8 mouse cellular contexts compared by ENCODE assay signal in genomic region chr16:55974256-55974902, GRCm38 (mm10). TPM values are rescaled to one million over a fixed set of nuclear protein-coding genes. Genes with fewer than 3 reads are reported as not detected.
A peak's percentile ranks its signal among the peaks of the same experiment; 100 is the strongest.
DNase-seq lines count a peak whose midpoint lies in the region; ATAC-seq lines count a peak whose summit lies in the region.

No protein-coding gene starts in this region.

- H3K4me2 ChIP-seq in hindbrain, embryonic 12.5 days (replicated peaks): peak overlapping the region; percentile 78

- H3K27me3 ChIP-seq in hindbrain, embryonic 12.5 days: no peaks in the 10 kb centered on the region

- peak; percentile 93 for DNase-seq in NIH3T3 (ENCODE audit: low read depth)
- peak; percentile 86 for DNase-seq in cerebellum, adult 9-11 months
- peak; percentile 78 to 86 for DNase-seq in frontal cortex, postnatal 10 days (ENCODE audit: low spot score in 2 of 2)
- peak; percentile 73 to 74 for DNase-seq in layer of hippocampus, postnatal 25 days (ENCODE audit: extremely low spot score in 1 of 2, low spot score in 1 of 2)
- peak; percentile 93 for DNase-seq in lung, postnatal 14 days
- DNase-seq in ovary, postnatal 36 days (ENCODE audit: low spot score): peak; percentile 91
- peak; percentile 93 to 95 for DNase-seq in thymus, postnatal 36 days

- H3K9ac ChIP-seq in hindbrain, embryonic 12.5 days: peak overlapping the region; percentile 95

- peak; percentile 77 for ATAC-seq in hindbrain, embryonic 12.5 days (ENCODE audit: low FRiP score)

- 1% methylated on average over 44 of the region's 55 CpGs for WGBS in hindbrain, embryonic 12.5 days

- H3K27ac ChIP-seq in hindbrain, embryonic 12.5 days: peak overlapping the region; percentile 83

- no peaks in the 10 kb centered on the region for H3K9me3 ChIP-seq in hindbrain, embryonic 12.5 days (replicated peaks)

- peaks cover 16% of the 10 kb centered on the region for H3K4me1 ChIP-seq in hindbrain, embryonic 12.5 days

- peaks cover 34% of the 10 kb centered on the region for H3K36me3 ChIP-seq in hindbrain, embryonic 12.5 days

- peak overlapping the region; percentile 97 for H3K4me3 ChIP-seq in hindbrain, embryonic 12.5 days

RNA-seq across cellular contexts. Expression of gene Zbtb11, which starts 0.7 kb away (rescaled TPM):
- polyA plus RNA-seq in hindbrain, embryonic 12.5 days (2016; fragmentation: Nextera tagmentation; extraction: Ambion mirVana): 20.8 and 21.8 TPM in 2 replicates
- total RNA-seq in layer of hippocampus, postnatal 25 days (2021): 10 to 100 TPM; 46.2 to 47.3 TPM

RNA-seq across cellular contexts. Expression of gene Rpl24, which starts 8.3 kb away (rescaled TPM):
- 667 and 708 TPM in 2 replicates for polyA plus RNA-seq in hindbrain, embryonic 12.5 days (2016; fragmentation: Nextera tagmentation; extraction: Ambion mirVana)
- 100 to 1,000 TPM; 367 to 413 TPM for total RNA-seq in layer of hippocampus, postnatal 25 days (2021)

RNA-seq across cellular contexts. Expression of gene Cep97, which starts 39.7 kb away (rescaled TPM):
- polyA plus RNA-seq in hindbrain, embryonic 12.5 days (2016; fragmentation: Nextera tagmentation; extraction: Ambion mirVana): 16.5 and 19.5 TPM in 2 replicates
- 10 to 100 TPM; 13.4 to 14.2 TPM for total RNA-seq in layer of hippocampus, postnatal 25 days (2021)

RNA-seq across cellular contexts. Expression of gene Pcnp, which starts 55.2 kb away (rescaled TPM):
- 270 and 291 TPM in 2 replicates for polyA plus RNA-seq in hindbrain, embryonic 12.5 days (2016; fragmentation: Nextera tagmentation; extraction: Ambion mirVana)
- total RNA-seq in layer of hippocampus, postnatal 25 days (2021): 100 to 1,000 TPM; 147 to 159 TPM

Comparison
In these comparisons a context has a peak if more than half of its experiments do, and no peak if none do; other contexts are left out.
1. Peak in every context shown above with its lines: DNase-seq, ATAC-seq, H3K4me3 ChIP-seq and H3K27ac ChIP-seq.